ENCODE assay signal across 8 mouse cellular contexts in genomic region chr11:60878056-60878612, GRCm38 (mm10). TPM values are rescaled to one million over a fixed set of nuclear protein-coding genes. Genes with fewer than 3 reads are reported as not detected.
DNase-seq lines count a peak whose midpoint lies in the region; ATAC-seq and TF ChIP-seq lines count a peak whose summit lies in the region.

No protein-coding gene starts in this region.

- H3K9me3 ChIP-seq in intestine, embryonic 15.5 days, result no peaks in the 10 kb centered on the region
- no peaks in the 10 kb centered on the region for H3K9me3 ChIP-seq in midbrain, embryonic 13.5 days

- peak; percentile 68 for ATAC-seq in intestine, embryonic 15.5 days
- ATAC-seq in midbrain, embryonic 13.5 days, result peak; percentile 83

- TF ChIP-seq CTCF in gastrocnemius, adult 2 months (IDR thresholded peaks at IDR 0.05), result peak; percentile 38

- peak; percentile 13 for DNase-seq in urinary bladder, postnatal 10 days (ENCODE audit: low spot score)
- no peak for DNase-seq in urinary bladder, adult 2 months (ENCODE audit: low spot score)
- DNase-seq in cerebellum, adult 9-10 months, result peak; percentile 67
- DNase-seq in gastrocnemius, adult 2 months, result peak; percentile 85
- DNase-seq in liver, result peak; percentile 64
- DNase-seq in yolk sac, embryonic 10.5 days (ENCODE audit: low spot score), result peak; percentile 69

- H3K4me2 ChIP-seq in intestine, embryonic 15.5 days (replicated peaks), result peak overlapping the region; percentile 61
- H3K4me2 ChIP-seq in midbrain, embryonic 13.5 days (replicated peaks), result peak overlapping the region; percentile 69

- no peaks in the 10 kb centered on the region for H3K36me3 ChIP-seq in intestine, embryonic 15.5 days
- H3K36me3 ChIP-seq in midbrain, embryonic 13.5 days, result 0 out of 2 replicates have a peak, but pooled peaks cover 2% of the 10 kb centered on the region

- peak overlapping the region; percentile 99 for H3K27ac ChIP-seq in gastrocnemius, adult 2 months
- H3K27ac ChIP-seq in intestine, embryonic 15.5 days, result peak overlapping the region; percentile 97
- peak overlapping the region; percentile 84 for H3K27ac ChIP-seq in midbrain, embryonic 13.5 days

- H3K9ac ChIP-seq in intestine, embryonic 15.5 days, result peak overlapping the region; percentile 95
- peak overlapping the region; percentile 84 for H3K9ac ChIP-seq in midbrain, embryonic 13.5 days (replicated peaks)

- peaks cover 37% of the 10 kb centered on the region for H3K4me1 ChIP-seq in intestine, embryonic 15.5 days (replicated peaks)
- peaks cover 51% of the 10 kb centered on the region for H3K4me1 ChIP-seq in midbrain, embryonic 13.5 days (replicated peaks)

- under 1% methylated on average over 52 of the region's 52 CpGs for WGBS in intestine, embryonic 15.5 days
- under 1% methylated on average over 52 of the region's 52 CpGs for WGBS in midbrain, embryonic 13.5 days

- no peaks in the 10 kb centered on the region for H3K27me3 ChIP-seq in intestine, embryonic 15.5 days (replicated peaks)
- no peaks in the 10 kb centered on the region for H3K27me3 ChIP-seq in midbrain, embryonic 13.5 days

- peak overlapping the region; percentile 98 for H3K4me3 ChIP-seq in gastrocnemius, adult 2 months
- H3K4me3 ChIP-seq in intestine, embryonic 15.5 days (replicated peaks), result peak overlapping the region; percentile 100
- peak overlapping the region; percentile 76 for H3K4me3 ChIP-seq in midbrain, embryonic 13.5 days (replicated peaks)

- intact Hi-C loops in gastrocnemius, adult 2 months (cut with DNase I), result loop anchor here (2.0 to 5.0 kb wide), 3 partner anchors 47 to 149 kb away; partner anchors contain the start of genes Dhrs7b and Mief2

RNA-seq across cellular contexts. Expression of gene Tmem11, which starts 0.9 kb away (rescaled TPM):
- polyA plus RNA-seq in urinary bladder, adult 2 months (2012; rRNA removed), result 46.7 and 51.1 TPM in 2 replicates
- 10 to 100 TPM; 41.4 to 41.6 TPM for total RNA-seq in gastrocnemius, adult 2 months (2021)
- 62.9 and 70.9 TPM in 2 replicates for polyA plus RNA-seq in intestine, embryonic 15.5 days (2015; fragmentation: Nextera tagmentation; extraction: Ambion mirVana)
- 55.1 and 57.4 TPM in 2 replicates for polyA plus RNA-seq in midbrain, embryonic 13.5 days (2015; fragmentation: Nextera tagmentation; extraction: Ambion mirVana)

RNA-seq across cellular contexts. Expression of gene Natd1, which starts 36.4 kb away (rescaled TPM):
- 23.2 and 24.0 TPM in 2 replicates for polyA plus RNA-seq in urinary bladder, adult 2 months (2012; rRNA removed)
- 10 to 100 TPM in 1 of 2 experiments, 1 to 10 TPM in 1; 8.6 to 10.4 TPM for total RNA-seq in gastrocnemius, adult 2 months (2021)
- polyA plus RNA-seq in intestine, embryonic 15.5 days (2015; fragmentation: Nextera tagmentation; extraction: Ambion mirVana), result 9.6 and 11.9 TPM in 2 replicates
- polyA plus RNA-seq in midbrain, embryonic 13.5 days (2015; fragmentation: Nextera tagmentation; extraction: Ambion mirVana), result 30.0 and 31.8 TPM in 2 replicates

RNA-seq across cellular contexts. Expression of gene Dhrs7b, which starts 47.7 kb away (rescaled TPM):
- 17.0 and 17.2 TPM in 2 replicates for polyA plus RNA-seq in urinary bladder, adult 2 months (2012; rRNA removed)
- 10 to 100 TPM; 20.8 to 23.0 TPM for total RNA-seq in gastrocnemius, adult 2 months (2021)
- 55.4 and 56.9 TPM in 2 replicates for polyA plus RNA-seq in intestine, embryonic 15.5 days (2015; fragmentation: Nextera tagmentation; extraction: Ambion mirVana)
- 28.2 and 28.4 TPM in 2 replicates for polyA plus RNA-seq in midbrain, embryonic 13.5 days (2015; fragmentation: Nextera tagmentation; extraction: Ambion mirVana)

RNA-seq across cellular contexts. Expression of gene Map2k3, which starts 53.7 kb away (rescaled TPM):
- 44.0 and 46.6 TPM in 2 replicates for polyA plus RNA-seq in urinary bladder, adult 2 months (2012; rRNA removed)
- total RNA-seq in gastrocnemius, adult 2 months (2021), result 100 to 1,000 TPM; 136 to 159 TPM
- 127 and 144 TPM in 2 replicates for polyA plus RNA-seq in intestine, embryonic 15.5 days (2015; fragmentation: Nextera tagmentation; extraction: Ambion mirVana)
- 28.2 and 29.8 TPM in 2 replicates for polyA plus RNA-seq in midbrain, embryonic 13.5 days (2015; fragmentation: Nextera tagmentation; extraction: Ambion mirVana)
